Mouse (Mus musculus) stomach, postnatal 0 days (tissue): ENCODE data around the gene Polg2. TPM values are rescaled to one million over a fixed set of nuclear protein-coding genes. Genes with fewer than 3 reads are reported as not detected.

ENCODE experiments used
- ATAC-seq: fragments of 200-750 bp; cut with Nextera tagmentation; 2 replicates; pipeline ENCODE4 v1.8.0; 2017; ENCODE audit not compliant: low FRiP score, low TSS enrichment
- DNase-seq: peaks from one replicate; pipeline ENCODE4 v3.0.0-alpha.2; 2016; ENCODE audit warnings: low spot score
- H3K27ac ChIP-seq: fragments of 300-500 bp; sonication (generic); replicated peaks from 2 replicates; pipeline ENCODE4 v1.5.1; 2014; ENCODE audit warnings: mild to moderate bottlenecking, control low read depth
- H3K27me3 ChIP-seq: fragments of 300-500 bp; sonication (generic); 2 replicates; pipeline ENCODE4 v1.6.1; 2014; ENCODE audit warnings: low read length; ENCODE audit not compliant: control insufficient read depth, insufficient read depth
- H3K36me3 ChIP-seq: fragments of 300-500 bp; sonication (generic); 2 replicates; pipeline ENCODE4 v1.6.1; 2014; ENCODE audit warnings: low read length, mixed read lengths; ENCODE audit not compliant: control insufficient read depth, insufficient read depth
- H3K4me1 ChIP-seq: fragments of 300-500 bp; sonication (generic); replicated peaks from 2 replicates; pipeline ENCODE4 v1.6.1; 2014; ENCODE audit warnings: antibody characterized with exemption; ENCODE audit not compliant: control insufficient read depth, insufficient read depth
- H3K4me2 ChIP-seq: fragments of 300-500 bp; sonication (generic); replicated peaks from 2 replicates; pipeline ENCODE4 v1.6.1; 2014; ENCODE audit warnings: low read depth, mild to moderate bottlenecking, control low read depth, moderate library complexity
- H3K4me3 ChIP-seq: fragments of 300-500 bp; sonication (generic); 2 replicates; pipeline ENCODE4 v1.5.1; 2014; ENCODE audit warnings: low read depth, low read length, control low read depth
- H3K9ac ChIP-seq: fragments of 300-500 bp; sonication (generic); 2 replicates; pipeline ENCODE4 v1.6.1; 2014; ENCODE audit warnings: mild to moderate bottlenecking, low read length, control low read depth, mixed read lengths
- H3K9me3 ChIP-seq: fragments of 300-500 bp; sonication (generic); 2 replicates; pipeline ENCODE4 v1.6.1; 2016; ENCODE audit warnings: low read length; ENCODE audit not compliant: control insufficient read depth
- CTCF ChIP-seq: IDR thresholded peaks from 2 replicates; pipeline ENCODE4 v1.5.1; 2016; ENCODE audit warnings: antibody characterized with exemption, low read depth, mild to moderate bottlenecking, moderate library complexity
- EP300 ChIP-seq: optimal IDR thresholded peaks from 2 replicates; pipeline ENCODE3; 2016; ENCODE audit warnings: antibody characterized with exemption
- WGBS: fragments of 180-500 bp; shearing (Covaris S2); extraction: QIAGEN DNeasy Blood & Tissue Kit; methylation state at CpG from one replicate; pipeline ENCODE4 v1.1.7; 2014; 5-methylcytosine and 5-hydroxymethylcytosine counted together
- polyA plus RNA-seq: library from polyadenylated mRNA; unstranded; fragments of >200 nt; fragmentation: Nextera tagmentation; extraction: Ambion mirVana; gene quantifications from 2 replicates; pipeline ENCODE4 v1.2.1, GENCODE M21; 2015

Gene Polg2
- polyA plus RNA-seq, 1 experiment from 2014 or later: 8.9 TPM

DNA sequence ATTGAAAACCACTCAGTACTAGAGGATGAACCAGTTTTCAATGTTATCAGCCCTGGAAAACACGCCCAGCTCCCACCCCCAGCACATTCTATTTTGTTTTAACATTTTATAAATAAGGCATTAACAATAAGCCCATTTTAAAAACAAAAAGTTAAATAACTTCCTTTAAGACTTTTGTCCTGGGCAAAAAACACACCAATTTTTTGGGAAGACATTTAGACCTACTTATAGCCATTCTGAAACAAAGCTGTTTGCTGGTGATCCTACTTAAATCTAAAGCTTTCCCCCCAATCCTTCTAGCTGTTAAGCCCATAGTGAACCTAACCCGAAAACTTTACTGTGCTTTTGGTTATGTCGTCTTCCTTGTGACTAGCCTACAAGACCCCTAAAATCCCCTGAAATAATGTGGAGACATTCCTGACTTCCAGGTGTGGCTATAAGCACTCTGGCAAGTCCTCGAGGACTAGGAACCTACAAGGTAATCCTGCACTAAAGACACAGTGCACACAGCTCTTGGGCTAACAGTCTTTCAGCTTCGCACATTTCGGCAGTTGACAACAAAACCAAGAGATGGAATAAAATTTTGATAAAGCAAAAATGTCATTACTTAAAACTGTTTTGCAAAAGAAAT lies 1.4 kb upstream of the Polg2 start:
- 67% methylated on average over 6 of the region's 6 CpGs for WGBS
- DNase-seq (no peak), ATAC-seq (no peak)
- no peaks in the 10 kb centered on the region for H3K27me3 ChIP-seq
- H3K4me3 ChIP-seq: no peak overlapping the region
- TF ChIP-seq CTCF: no peak
- peaks cover 28% of the 10 kb centered on the region for H3K36me3 ChIP-seq
- no peak overlapping the region for H3K4me2 ChIP-seq
- H3K9ac ChIP-seq: no peak overlapping the region
- H3K9me3 ChIP-seq: no peaks in the 10 kb centered on the region
- H3K4me1 ChIP-seq: no peaks in the 10 kb centered on the region
- no peak overlapping the region for H3K27ac ChIP-seq

DNA sequence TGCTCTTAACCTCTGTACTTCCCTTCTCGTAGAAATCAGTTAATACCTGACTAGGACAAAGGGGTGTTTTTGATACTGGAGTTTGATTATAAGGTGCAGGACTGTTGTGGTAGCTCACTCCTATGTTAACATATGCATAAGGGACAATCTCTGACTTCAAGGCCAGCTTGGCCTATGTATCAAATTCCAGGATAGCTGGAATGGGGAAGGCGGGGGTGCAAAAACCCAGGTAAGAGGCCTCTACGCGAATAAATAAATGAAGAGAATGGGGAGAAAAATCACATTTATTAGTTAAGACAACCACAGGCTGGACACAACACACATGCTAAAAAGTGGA lies 720 bp upstream of the Polg2 start:
- TF ChIP-seq EP300 (no peak), CTCF (no peak)
- DNase-seq: no peak
- H3K4me1 ChIP-seq: no peaks in the 10 kb centered on the region

GRCm38 (mm10) chr11:106778589-106779387 lies 549 bp downstream of the Polg2 start:
- 1% methylated on average over 39 of the region's 39 CpGs for WGBS
- H3K36me3 ChIP-seq: peaks cover 31% of the 10 kb centered on the region
- ATAC-seq (peak; percentile 70), DNase-seq (no peak)
- no peaks in the 10 kb centered on the region for H3K27me3 ChIP-seq
- peak overlapping the region; percentile 84 for H3K4me2 ChIP-seq
- no peaks in the 10 kb centered on the region for H3K9me3 ChIP-seq
- no peaks in the 10 kb centered on the region for H3K4me1 ChIP-seq
- peak overlapping the region; percentile 80 for H3K4me3 ChIP-seq
- peak overlapping the region; percentile 92 for H3K9ac ChIP-seq
- no peak for TF ChIP-seq EP300
- no peak for TF ChIP-seq CTCF
- H3K27ac ChIP-seq: peak overlapping the region; percentile 98

More for the DNA sequence above, 720 bp upstream of the Polg2 start:
- peak overlapping the region; percentile 98 for H3K27ac ChIP-seq
- peak; percentile 33; the same call in 1 of the 2 replicates for ATAC-seq
- no peaks in the 10 kb centered on the region for H3K9me3 ChIP-seq
- no peak overlapping the region for H3K4me3 ChIP-seq
- peaks cover 30% of the 10 kb centered on the region for H3K36me3 ChIP-seq
- no peak overlapping the region for H3K9ac ChIP-seq
- H3K27me3 ChIP-seq: no peaks in the 10 kb centered on the region
- peak overlapping the region; percentile 84; the same call in 1 of the 2 replicates for H3K4me2 ChIP-seq
- WGBS: 48% methylated on average over 4 of the region's 4 CpGs

DNA sequence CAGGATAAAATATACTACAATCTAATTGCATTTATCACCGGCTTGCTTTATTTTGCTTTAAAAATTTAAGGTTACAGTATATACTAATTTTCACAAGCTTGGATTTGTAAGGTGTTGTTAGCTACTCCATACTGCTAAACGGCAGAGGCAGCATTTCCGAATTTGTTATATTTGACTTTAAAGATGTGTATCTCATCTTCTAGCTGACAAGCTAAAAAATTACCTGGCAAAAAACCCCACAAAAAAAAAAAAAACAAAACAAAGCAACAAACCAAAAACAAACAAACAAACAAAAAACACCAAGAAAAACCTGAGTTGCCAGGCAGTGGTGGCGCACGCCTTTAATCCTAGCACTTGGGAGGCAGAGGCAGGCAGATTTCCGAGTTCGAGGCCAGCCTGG lies 1.2 kb downstream of the Polg2 start:
- ATAC-seq (no peak), DNase-seq (no peak)
- H3K4me3 ChIP-seq: no peak overlapping the region
- no peak for TF ChIP-seq EP300
- no peak for TF ChIP-seq CTCF
- no peak overlapping the region for H3K9ac ChIP-seq
- H3K4me1 ChIP-seq: no peaks in the 10 kb centered on the region
- H3K36me3 ChIP-seq: peaks cover 31% of the 10 kb centered on the region
- H3K4me2 ChIP-seq: peak overlapping the region; percentile 84
- no peaks in the 10 kb centered on the region for H3K27me3 ChIP-seq
- no peaks in the 10 kb centered on the region for H3K9me3 ChIP-seq
- H3K27ac ChIP-seq: no peak overlapping the region
- WGBS: 78% methylated on average over 7 of the region's 7 CpGs

DNA sequence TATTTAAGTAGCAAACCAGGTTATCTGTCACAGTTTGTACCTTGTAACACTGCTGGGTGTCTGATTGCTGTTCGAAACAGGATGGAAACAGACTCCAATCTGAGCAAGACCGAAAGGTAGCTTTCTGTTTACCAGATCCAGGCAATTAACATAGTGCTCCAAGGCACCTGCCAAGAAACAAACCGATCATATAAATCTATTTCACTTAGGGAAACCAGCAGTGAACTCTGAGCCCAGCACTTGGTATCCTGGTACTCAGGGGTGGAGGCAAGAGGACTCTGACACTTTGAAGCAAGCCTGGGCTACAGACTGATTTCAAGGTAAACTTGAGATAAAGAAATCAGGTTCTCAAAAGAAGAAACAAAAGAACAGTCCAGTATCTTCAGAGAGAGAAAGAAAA lies 1.9 kb downstream of the Polg2 start:
- Histone ChIP-seq H3K9ac (no peak overlapping the region), H3K4me2 (0 out of 2 replicates have a peak overlapping the region, but pooled peaks have one; percentile 84), H3K27ac (0 out of 2 replicates have a peak overlapping the region, but pooled peaks have one; percentile 8), H3K4me1 (no peaks in the 10 kb centered on the region), H3K27me3 (no peaks in the 10 kb centered on the region), H3K9me3 (no peaks in the 10 kb centered on the region), H3K4me3 (no peak overlapping the region), H3K36me3 (peaks cover 26% of the 10 kb centered on the region)
- TF ChIP-seq EP300: no peak
- no peak for TF ChIP-seq CTCF
- WGBS: 74% methylated on average over 3 of the region's 3 CpGs
- DNase-seq (no peak), ATAC-seq (no peak)

- no peak for ATAC-seq
- H3K27ac ChIP-seq: no peak overlapping the region
- no peak for DNase-seq
- no peaks in the 10 kb centered on the region for H3K9me3 ChIP-seq
- 85% methylated on average over 4 of the region's 4 CpGs for WGBS
- no peak overlapping the region for H3K4me2 ChIP-seq
- no peak overlapping the region for H3K4me3 ChIP-seq
- no peaks in the 10 kb centered on the region for H3K27me3 ChIP-seq
- H3K36me3 ChIP-seq: peaks cover 27% of the 10 kb centered on the region
- no peak overlapping the region for H3K9ac ChIP-seq
- TF ChIP-seq EP300 (no peak), CTCF (no peak)
- H3K4me1 ChIP-seq: no peaks in the 10 kb centered on the region
Observed at GRCm38 (mm10) chr11:106776960-106777359, 2.4 kb downstream of the Polg2 start.
